Mouse (Mus musculus) ES-E14 (cell line): Measurements from ENCODE around the gene Pip4k2b. TPM values are rescaled to one million over a fixed set of nuclear protein-coding genes. Genes with fewer than 3 reads are reported as not detected.

ENCODE experiments used
- DNase-seq: peaks from one replicate; pipeline ENCODE4 v3.0.0-alpha.2; 2013; ENCODE audit warnings: low read depth, low spot score
- H3K27ac ChIP-seq: 2 replicates; pipeline ENCODE4 v1.5.1; 2012; ENCODE audit warnings: low read depth, mild to moderate bottlenecking, low read length, moderate library complexity, mixed read lengths; ENCODE audit not compliant: poor library complexity, insufficient read depth, severe bottlenecking
- H3K36me3 ChIP-seq: 2 replicates; pipeline ENCODE4 v1.6.1; 2012; ENCODE audit warnings: mild to moderate bottlenecking, low read length, moderate library complexity, mixed read lengths; ENCODE audit not compliant: control insufficient read depth, poor library complexity, insufficient read depth, severe bottlenecking
- H3K4me1 ChIP-seq, 2 experiments: fragments of 150-350 bp in 1 of 2; sonication (generic) in 1 of 2; 2 replicates each; pipeline ENCODE4 v1.6.1; 2012; ENCODE audit warnings: low read length in 2 of 2, mild to moderate bottlenecking in 1 of 2, mixed read lengths in 1 of 2; ENCODE audit not compliant: control insufficient read depth in 2 of 2, insufficient read depth in 2 of 2, poor library complexity in 1 of 2
- H3K4me3 ChIP-seq, 2 experiments: fragments of 150-350 bp in 1 of 2; sonication (generic) in 1 of 2; 2 replicates each; pipeline ENCODE4 v1.5.1; 2012; ENCODE audit warnings: low read length in 2 of 2, low read depth in 1 of 2, mild to moderate bottlenecking in 1 of 2, mixed read lengths in 1 of 2; ENCODE audit not compliant: insufficient read depth in 1 of 2, poor library complexity in 1 of 2, severe bottlenecking in 1 of 2
- H3K9ac ChIP-seq: 2 replicates; pipeline ENCODE4 v1.6.1; 2012; ENCODE audit warnings: low read depth, mild to moderate bottlenecking, low read length, mixed read lengths; ENCODE audit not compliant: poor library complexity, insufficient read depth, severe bottlenecking
- H3K9me3 ChIP-seq: fragments of 150-350 bp; sonication (generic); 2 replicates; pipeline ENCODE4 v1.6.1; 2012; ENCODE audit warnings: low read depth, mild to moderate bottlenecking, low read length; ENCODE audit not compliant: control insufficient read depth, insufficient read depth
- CHD2 ChIP-seq: IDR thresholded peaks from 2 replicates; pipeline ENCODE4 v1.6.1; 2014; ENCODE audit warnings: mild to moderate bottlenecking, low read depth, low read length, inconsistent platforms
- HCFC1 ChIP-seq: IDR thresholded peaks from 2 replicates; pipeline ENCODE4 v1.6.1; 2012; ENCODE audit warnings: low read length, inconsistent platforms, borderline replicate concordance; ENCODE audit not compliant: insufficient read depth
- MAFK ChIP-seq: IDR thresholded peaks from 2 replicates; pipeline ENCODE4 v1.6.1; 2014; ENCODE audit warnings: mild to moderate bottlenecking, low read depth, low read length, inconsistent platforms; ENCODE audit not compliant: insufficient read depth
- ZC3H11A ChIP-seq: IDR thresholded peaks from 2 replicates; pipeline ENCODE4 v1.6.1; 2012; ENCODE audit warnings: low read depth, mild to moderate bottlenecking, inconsistent platforms, low read length, borderline replicate concordance
- ZNF384 ChIP-seq: IDR thresholded peaks from 2 replicates; pipeline ENCODE4 v1.6.1; 2012; ENCODE audit warnings: low read depth, low read length, inconsistent platforms
- in situ Hi-C, 2 experiments: fragments of 600-800 bp; cut with MboI; formaldehyde crosslinking; loops; one replicate each; pipeline ENCODE4 v1.15.1; 2025; ENCODE audit warnings: low sequenced_read_pairs in 2 of 2, inconsistent platforms in 1 of 2; ENCODE audit not compliant: unreplicated experiment in 2 of 2
- total RNA-seq: library from RNA; depleted of rRNA; stranded (reverse); fragments of 300-350 nt; gene quantifications from 2 replicates; pipeline ENCODE4 v1.2.3, GENCODE M21; 2012

Pip4k2b gene
- total RNA-seq, 1 experiment: 31.3 TPM

GRCm38 (mm10) chr11:97685613-97686321, 58.7 kb downstream of the Pip4k2b start, which contains the start of gene Cisd3:
Gene Cisd3 (plus strand): TSS chr11:97685826.
- Histone ChIP-seq H3K27ac (peak within 1 kb of the TSS; percentile 49; the same call in 1 of the 2 replicates), H3K9me3 (no peaks in the 10 kb centered on the region), H3K4me1 (peaks cover 21 to 32% of the 10 kb centered on the region in 2 experiments), H3K4me3 (peak within 1 kb of the TSS; percentile 56 to 57), H3K9ac (peak within 1 kb of the TSS; percentile 65), H3K36me3 (peaks cover 43% of the 10 kb centered on the region)
- peak; percentile 88 for TF ChIP-seq ZNF384
- no peak; the same call in 1 of the 2 replicates for TF ChIP-seq CHD2
- in situ Hi-C loops: no loop called here
- DNase-seq: no peak

- in situ Hi-C loops: no loop called here
- peaks cover 43% of the 10 kb centered on the region for H3K36me3 ChIP-seq
- H3K9me3 ChIP-seq: no peaks in the 10 kb centered on the region
- TF ChIP-seq CHD2 (no peak), MAFK (no peak), ZNF384 (no peak), HCFC1 (no peak), ZC3H11A (no peak)
- H3K9ac ChIP-seq: peak overlapping the region; percentile 11; the same call in 1 of the 2 replicates
- H3K27ac ChIP-seq: peak overlapping the region; percentile 49; the same call in 1 of the 2 replicates
- H3K4me1 ChIP-seq: peaks cover 21 to 32% of the 10 kb centered on the region in 2 experiments
- H3K4me3 ChIP-seq: no peak overlapping the region
- no peak for DNase-seq
Observed at GRCm38 (mm10) chr11:97684766-97685165, 59.7 kb downstream of the Pip4k2b start.

- no peak overlapping the region for H3K27ac ChIP-seq
- H3K36me3 ChIP-seq: peaks cover 45% of the 10 kb centered on the region
- no peaks in the 10 kb centered on the region for H3K9me3 ChIP-seq
- no peak for TF ChIP-seq HCFC1
- TF ChIP-seq ZNF384: no peak
- TF ChIP-seq CHD2: no peak
- no peak for TF ChIP-seq MAFK
- TF ChIP-seq ZC3H11A: no peak
- DNase-seq: no peak
- no peak overlapping the region for H3K9ac ChIP-seq
- in situ Hi-C loops: no loop called here
- H3K4me3 ChIP-seq: no peak overlapping the region
- peaks cover 21 to 32% of the 10 kb centered on the region in 2 experiments for H3K4me1 ChIP-seq
Observed at GRCm38 (mm10) chr11:97684063-97684680, 60.3 kb downstream of the Pip4k2b start.

- DNase-seq: no peak
- peaks cover 24 to 34% of the 10 kb centered on the region in 2 experiments for H3K4me1 ChIP-seq
- TF ChIP-seq ZNF384 (no peak), CHD2 (no peak), ZC3H11A (no peak), HCFC1 (no peak), MAFK (no peak)
- in situ Hi-C loops: no loop called here
- H3K36me3 ChIP-seq: peaks cover 52% of the 10 kb centered on the region
- no peak overlapping the region for H3K27ac ChIP-seq
- no peak overlapping the region for H3K9ac ChIP-seq
- H3K4me3 ChIP-seq: no peak overlapping the region
- H3K9me3 ChIP-seq: no peaks in the 10 kb centered on the region
Observed at GRCm38 (mm10) chr11:97682504-97683055, 61.9 kb downstream of the Pip4k2b start.
